Mouse (Mus musculus) adrenal gland, postnatal 14 days (tissue): Measurements from ENCODE around the gene Spns1. TPM values are rescaled to one million over a fixed set of nuclear protein-coding genes. Genes with fewer than 3 reads are reported as not detected.
A peak's percentile ranks its signal among the peaks of the same experiment; 100 is the strongest.

Source experiments
- DNase-seq: peaks from one replicate; pipeline ENCODE4 v3.0.0; 2021; ENCODE audit warnings: mixed read lengths
- total RNA-seq: library from RNA; stranded (reverse); gene quantifications from 2 replicates; pipeline ENCODE4 v1.2.3, GENCODE M21; 2021

Gene Spns1
- total RNA-seq, 1 experiment from 2014 or later: 38.7 TPM

GRCm38 (mm10) chr7:126373007-126373406 lies 4.2 kb downstream of the Spns1 start:
- no peak for DNase-seq

- DNase-seq: peak; percentile 33
These were observed 7.9 kb downstream of the Spns1 start, which contains the start of gene Lat for GRCm38 (mm10) chr7:126369393-126369792. Gene Lat (minus strand): TSS chr7:126369570.

GRCm38 (mm10) chr7:126368367-126368766 lies 8.9 kb downstream of the Spns1 start:
- no peak for DNase-seq

- DNase-seq: peak; percentile 28
These were observed 9.6 kb downstream of the Spns1 start for GRCm38 (mm10) chr7:126367636-126368035.

- no peak for DNase-seq
These were observed 14.2 kb downstream of the Spns1 start for GRCm38 (mm10) chr7:126363038-126363437.

GRCm38 (mm10) chr7:126359049-126359448 lies 18.2 kb downstream of the Spns1 start:
- DNase-seq: no peak

- no peak for DNase-seq
These were observed 18.8 kb downstream of the Spns1 start for GRCm38 (mm10) chr7:126358413-126358812.

- no peak for DNase-seq
These were observed 19.4 kb downstream of the Spns1 start for GRCm38 (mm10) chr7:126357838-126358237.

- DNase-seq: no peak
These were observed 20.3 kb downstream of the Spns1 start for GRCm38 (mm10) chr7:126356793-126357591.

GRCm38 (mm10) chr7:126355847-126356597 lies 21.2 kb downstream of the Spns1 start:
- no peak for DNase-seq

- DNase-seq: peak; percentile 30
These were observed 22.3 kb downstream of the Spns1 start for GRCm38 (mm10) chr7:126354738-126355614.

GRCm38 (mm10) chr7:126353994-126354365 lies 23.3 kb downstream of the Spns1 start:
- DNase-seq: no peak

GRCm38 (mm10) chr7:126353251-126353993 lies 23.8 kb downstream of the Spns1 start:
- DNase-seq: no peak

GRCm38 (mm10) chr7:126351419-126351951 lies 25.8 kb downstream of the Spns1 start:
- DNase-seq: no peak

- no peak for DNase-seq
These were observed 26.4 kb downstream of the Spns1 start for GRCm38 (mm10) chr7:126350748-126351418.

- DNase-seq: no peak
These were observed 29.0 kb downstream of the Spns1 start for GRCm38 (mm10) chr7:126348293-126348692.

GRCm38 (mm10) chr7:126347098-126347497 lies 30.2 kb downstream of the Spns1 start:
- no peak for DNase-seq

- DNase-seq: no peak
These were observed 31.3 kb downstream of the Spns1 start for GRCm38 (mm10) chr7:126345969-126346368.

- no peak for DNase-seq
These were observed 31.7 kb downstream of the Spns1 start for GRCm38 (mm10) chr7:126345557-126345956.

GRCm38 (mm10) chr7:126340896-126341295 lies 36.4 kb downstream of the Spns1 start:
- DNase-seq: no peak

GRCm38 (mm10) chr7:126340206-126340618 lies 37.0 kb downstream of the Spns1 start:
- no peak for DNase-seq
